Mouse (Mus musculus): ENCODE measurements at regions not wholly inside any gene's neighbourhood (a gene's known extent, or its start where the extent isn't known, plus 50 kb on each side); places are given as distances from the start of the nearest gene placed in this dataset.

- no peak for DNase-seq (ENCODE audit: low spot score in 2 of 2)
Observed at GRCm38 (mm10) chr8:116452806-116453205, 52.0 kb upstream of the Dynlrb2 start.

GRCm38 (mm10) chr8:116451397-116451796, 53.4 kb upstream of the Dynlrb2 start:
- no peak for DNase-seq (ENCODE audit: low spot score in 2 of 2)

- no peak for DNase-seq (ENCODE audit: low spot score in 2 of 2)
Observed at GRCm38 (mm10) chr8:116447452-116447851, 57.3 kb upstream of the Dynlrb2 start.

- no peak for DNase-seq (ENCODE audit: low spot score in 2 of 2)
Observed at GRCm38 (mm10) chr8:116442827-116443226, 61.9 kb upstream of the Dynlrb2 start.

- peak; percentile 29 to 49 for DNase-seq (ENCODE audit: low spot score in 2 of 2)
Observed at GRCm38 (mm10) chr8:116438895-116439294, 65.9 kb upstream of the Dynlrb2 start.

- DNase-seq (ENCODE audit: low spot score in 2 of 2) = no peak
Observed at GRCm38 (mm10) chr8:116435268-116435980, 69.3 kb upstream of the Dynlrb2 start.

GRCm38 (mm10) chr8:116430051-116430450, 74.7 kb upstream of the Dynlrb2 start:
- DNase-seq (ENCODE audit: low spot score in 2 of 2) = no peak

GRCm38 (mm10) chr8:116429649-116430048, 75.1 kb upstream of the Dynlrb2 start:
- no peak for DNase-seq (ENCODE audit: low spot score in 2 of 2)

GRCm38 (mm10) chr8:116422826-116423225, 81.9 kb upstream of the Dynlrb2 start:
- no peak for DNase-seq (ENCODE audit: low spot score in 2 of 2)

GRCm38 (mm10) chr8:116412703-116413102, 92.1 kb upstream of the Dynlrb2 start:
- no peak for DNase-seq (ENCODE audit: low spot score in 2 of 2)

GRCm38 (mm10) chr8:116410041-116410440, 94.7 kb upstream of the Dynlrb2 start:
- DNase-seq (ENCODE audit: low spot score in 2 of 2) = no peak

- no peak for DNase-seq (ENCODE audit: low spot score in 2 of 2)
Observed at GRCm38 (mm10) chr8:116409011-116409410, 95.8 kb upstream of the Dynlrb2 start.

- DNase-seq (ENCODE audit: low spot score in 2 of 2) = no peak
Observed at GRCm38 (mm10) chr8:116404571-116404970, 100.2 kb upstream of the Dynlrb2 start.

- no peak for DNase-seq (ENCODE audit: low spot score in 2 of 2)
Observed at GRCm38 (mm10) chr8:116403366-116403765, 101.4 kb upstream of the Dynlrb2 start.

GRCm38 (mm10) chr8:116399452-116399851, 105.3 kb upstream of the Dynlrb2 start:
- no peak for DNase-seq (ENCODE audit: low spot score in 2 of 2)

GRCm38 (mm10) chr8:116398565-116399205, 106.1 kb upstream of the Dynlrb2 start:
- no peak for DNase-seq (ENCODE audit: low spot score in 2 of 2)

GRCm38 (mm10) chr8:116385193-116385955, 119.4 kb upstream of the Dynlrb2 start:
- DNase-seq (ENCODE audit: low spot score in 2 of 2) = no peak

- DNase-seq (ENCODE audit: low spot score in 2 of 2) = no peak
Observed at GRCm38 (mm10) chr8:116384418-116385089, 120.2 kb upstream of the Dynlrb2 start.

- no peak for DNase-seq (ENCODE audit: low spot score in 2 of 2)
Observed at GRCm38 (mm10) chr8:116383495-116384417, 121.0 kb upstream of the Dynlrb2 start.

- no peak for DNase-seq (ENCODE audit: low spot score in 2 of 2)
Observed at GRCm38 (mm10) chr8:116383036-116383435, 121.7 kb upstream of the Dynlrb2 start.

GRCm38 (mm10) chr8:116380601-116381000, 124.2 kb upstream of the Dynlrb2 start:
- DNase-seq (ENCODE audit: low spot score in 2 of 2) = no peak
